8 mouse cellular contexts compared by ENCODE assay signal in the genomic region with DNA sequence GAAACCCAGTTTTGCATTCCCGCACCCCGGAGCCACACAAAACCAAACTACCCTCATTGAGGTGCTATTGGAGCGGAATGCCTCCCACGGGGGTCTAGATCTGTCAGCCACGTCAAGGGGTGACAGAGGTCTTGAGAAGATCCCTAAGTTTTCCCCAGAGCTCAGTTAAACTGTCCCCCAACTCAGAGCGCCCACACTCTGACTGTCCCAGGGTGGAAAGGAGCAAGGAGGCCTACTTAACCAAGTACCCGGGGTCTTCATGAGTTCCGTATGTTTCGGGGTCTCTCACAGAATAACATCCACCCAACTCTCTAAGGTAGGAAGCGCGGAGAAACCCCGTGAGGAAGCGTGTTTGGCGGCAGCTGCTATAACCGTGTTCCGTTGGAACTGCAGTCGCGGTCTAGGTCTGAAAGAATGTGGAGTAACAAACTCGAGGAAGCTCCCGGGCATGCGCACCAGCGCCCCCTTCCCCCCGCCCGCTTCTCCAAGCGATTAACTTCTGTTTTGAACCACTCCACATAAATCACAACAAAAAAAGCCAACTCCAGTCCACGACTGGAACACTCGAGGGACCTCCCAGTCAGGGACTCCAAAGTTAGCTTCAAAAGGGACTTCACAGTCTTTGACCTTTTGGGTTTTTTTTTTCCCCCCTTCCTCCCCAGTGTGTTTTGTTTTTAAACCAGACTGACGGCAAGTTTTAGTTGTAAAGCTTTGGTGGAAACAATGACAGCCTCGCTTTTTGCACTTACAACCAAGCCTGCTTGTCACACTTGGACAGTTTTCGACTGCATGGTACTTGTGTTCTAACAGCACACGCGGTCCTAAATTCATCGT. TPM values are rescaled to one million over a fixed set of nuclear protein-coding genes. Genes with fewer than 3 reads are reported as not detected.
A peak's percentile ranks its signal among the peaks of the same experiment; 100 is the strongest.
DNase-seq lines count a peak whose midpoint lies in the region; ATAC-seq lines count a peak whose summit lies in the region.

No protein-coding gene starts in this region.

- H3K4me3 ChIP-seq in embryonic facial prominence, embryonic 14.5 days (ENCODE audit: low read depth, low read length) = peak overlapping the region; percentile 83
- H3K4me3 ChIP-seq in heart, embryonic 11.5 days (ENCODE audit: low read depth, low read length) = peak overlapping the region; percentile 66
- peak overlapping the region; percentile 45 for H3K4me3 ChIP-seq in kidney, embryonic 14.5 days (ENCODE audit: low read length)
- H3K4me3 ChIP-seq in neural tube, embryonic 12.5 days = peak overlapping the region; percentile 57

- peak; percentile 12; the same call in 1 of the 2 replicates for ATAC-seq in embryonic facial prominence, embryonic 14.5 days (ENCODE audit: low read depth)
- ATAC-seq in heart, embryonic 11.5 days (replicated peaks; ENCODE audit: insufficient number of reproducible peaks, low FRiP score, low TSS enrichment) = no peak
- peak; percentile 24; the same call in 1 of the 2 replicates for ATAC-seq in kidney, embryonic 14.5 days (ENCODE audit: low FRiP score, low TSS enrichment)
- ATAC-seq in neural tube, embryonic 12.5 days (ENCODE audit: low FRiP score, low read depth) = peak; percentile 1; the same call in 1 of the 2 replicates

- H3K9ac ChIP-seq in embryonic facial prominence, embryonic 14.5 days (ENCODE audit: low read depth, low read length) = peak overlapping the region; percentile 84
- peak overlapping the region; percentile 81 for H3K9ac ChIP-seq in heart, embryonic 11.5 days (ENCODE audit: low read depth, low read length)
- peak overlapping the region; percentile 70 for H3K9ac ChIP-seq in kidney, embryonic 14.5 days (ENCODE audit: low read depth, low read length)
- H3K9ac ChIP-seq in neural tube, embryonic 12.5 days = peak overlapping the region; percentile 71

- H3K27ac ChIP-seq in embryonic facial prominence, embryonic 14.5 days (replicated peaks; ENCODE audit: low read depth, low read length) = peak overlapping the region; percentile 99
- peak overlapping the region; percentile 95 for H3K27ac ChIP-seq in heart, embryonic 11.5 days (ENCODE audit: low read depth, low read length)
- peak overlapping the region; percentile 98 for H3K27ac ChIP-seq in kidney, embryonic 14.5 days (ENCODE audit: low read depth, low read length)
- peak overlapping the region; percentile 80 for H3K27ac ChIP-seq in neural tube, embryonic 12.5 days

- peak overlapping the region; percentile 96 for H3K4me2 ChIP-seq in embryonic facial prominence, embryonic 14.5 days (ENCODE audit: low read depth, low read length)
- peak overlapping the region; percentile 98 for H3K4me2 ChIP-seq in heart, embryonic 11.5 days
- H3K4me2 ChIP-seq in kidney, embryonic 14.5 days (replicated peaks; ENCODE audit: low read depth, low read length) = peak overlapping the region; percentile 75
- H3K4me2 ChIP-seq in neural tube, embryonic 12.5 days (replicated peaks) = peak overlapping the region; percentile 93

- DNase-seq in 3134 (ENCODE audit: extremely low read depth, insufficient read length, low spot score) (peak; percentile 92), R1 (ENCODE audit: low read depth, low spot score) (peak; percentile 89)
- peak; percentile 95 for DNase-seq in embryonic facial prominence, embryonic 14.5 days (ENCODE audit: low spot score)
- peak; percentile 91 to 94 for DNase-seq in lung, adult 18-20 months
- peak; percentile 89 for DNase-seq in thymus, postnatal 0 days (ENCODE audit: low spot score)

- H3K36me3 ChIP-seq in embryonic facial prominence, embryonic 14.5 days (ENCODE audit: control insufficient read depth, insufficient read depth, low read length) = peaks cover 16% of the 10 kb centered on the region
- H3K36me3 ChIP-seq in heart, embryonic 11.5 days (ENCODE audit: control insufficient read depth, insufficient read depth, low read length) = peaks cover 6% of the 10 kb centered on the region; the same call in 1 of the 2 replicates
- peaks cover 18% of the 10 kb centered on the region for H3K36me3 ChIP-seq in kidney, embryonic 14.5 days (ENCODE audit: control insufficient read depth, insufficient read depth, low read length)
- H3K36me3 ChIP-seq in neural tube, embryonic 12.5 days = peaks cover 7% of the 10 kb centered on the region; the same call in 1 of the 2 replicates

- peaks cover 7% of the 10 kb centered on the region; the same call in 1 of the 2 replicates for H3K4me1 ChIP-seq in embryonic facial prominence, embryonic 14.5 days (ENCODE audit: control insufficient read depth, insufficient read depth, low read length)
- peaks cover 3% of the 10 kb centered on the region; the same call in 1 of the 2 replicates for H3K4me1 ChIP-seq in heart, embryonic 11.5 days (ENCODE audit: control insufficient read depth, insufficient read depth, low read length)
- H3K4me1 ChIP-seq in kidney, embryonic 14.5 days (ENCODE audit: control insufficient read depth, insufficient read depth, low read length) = peaks cover 23% of the 10 kb centered on the region
- H3K4me1 ChIP-seq in neural tube, embryonic 12.5 days = peaks cover 37% of the 10 kb centered on the region

- under 1% methylated on average over 33 of the region's 33 CpGs for WGBS in embryonic facial prominence, embryonic 14.5 days
- WGBS in heart, embryonic 11.5 days (ENCODE audit: insufficient replicate concordance) = under 1% methylated on average over 33 of the region's 33 CpGs
- 0% methylated on average over 33 of the region's 33 CpGs for WGBS in kidney, embryonic 14.5 days
- under 1% methylated on average over 33 of the region's 33 CpGs for WGBS in neural tube, embryonic 12.5 days

- H3K27me3 ChIP-seq in embryonic facial prominence, embryonic 14.5 days (replicated peaks; ENCODE audit: control insufficient read depth, insufficient read depth, low read length) = no peaks in the 10 kb centered on the region
- no peaks in the 10 kb centered on the region for H3K27me3 ChIP-seq in heart, embryonic 11.5 days (ENCODE audit: control insufficient read depth, insufficient read depth, low read length)
- H3K27me3 ChIP-seq in kidney, embryonic 14.5 days (ENCODE audit: control insufficient read depth, insufficient read depth, low read length) = no peaks in the 10 kb centered on the region
- H3K27me3 ChIP-seq in neural tube, embryonic 12.5 days (replicated peaks) = no peaks in the 10 kb centered on the region

- H3K9me3 ChIP-seq in embryonic facial prominence, embryonic 14.5 days (ENCODE audit: control insufficient read depth, low read length) = no peaks in the 10 kb centered on the region
- no peaks in the 10 kb centered on the region for H3K9me3 ChIP-seq in heart, embryonic 11.5 days (replicated peaks; ENCODE audit: control insufficient read depth, low read length)
- no peaks in the 10 kb centered on the region for H3K9me3 ChIP-seq in kidney, embryonic 14.5 days (ENCODE audit: control insufficient read depth, low read length)
- no peaks in the 10 kb centered on the region for H3K9me3 ChIP-seq in neural tube, embryonic 12.5 days

RNA-seq across cellular contexts. Expression of a gene that starts 3.7 kb away (rescaled TPM):
- polyA plus RNA-seq in embryonic facial prominence, embryonic 14.5 days (2014; fragmentation: Nextera tagmentation; extraction: Ambion mirVana) = 47.2 and 50.1 TPM in 2 replicates
- polyA plus RNA-seq in heart, embryonic 11.5 days (2014; fragmentation: Nextera tagmentation; extraction: Ambion mirVana) = 27.1 and 31.5 TPM in 2 replicates
- 82.8 and 88.6 TPM in 2 replicates for polyA plus RNA-seq in kidney, embryonic 14.5 days (2014; fragmentation: Nextera tagmentation; extraction: Ambion mirVana)
- polyA plus RNA-seq in neural tube, embryonic 12.5 days (2016; fragmentation: Nextera tagmentation; extraction: Ambion mirVana) = 52.7 and 57.2 TPM in 2 replicates
- polyA plus RNA-seq in thymus, postnatal 0 days (2015; fragmentation: Nextera tagmentation; extraction: Ambion mirVana) = 36.4 and 37.8 TPM in 2 replicates
